Comparison of ENCODE assay signal across 9 mouse cellular contexts in the genomic region with DNA sequence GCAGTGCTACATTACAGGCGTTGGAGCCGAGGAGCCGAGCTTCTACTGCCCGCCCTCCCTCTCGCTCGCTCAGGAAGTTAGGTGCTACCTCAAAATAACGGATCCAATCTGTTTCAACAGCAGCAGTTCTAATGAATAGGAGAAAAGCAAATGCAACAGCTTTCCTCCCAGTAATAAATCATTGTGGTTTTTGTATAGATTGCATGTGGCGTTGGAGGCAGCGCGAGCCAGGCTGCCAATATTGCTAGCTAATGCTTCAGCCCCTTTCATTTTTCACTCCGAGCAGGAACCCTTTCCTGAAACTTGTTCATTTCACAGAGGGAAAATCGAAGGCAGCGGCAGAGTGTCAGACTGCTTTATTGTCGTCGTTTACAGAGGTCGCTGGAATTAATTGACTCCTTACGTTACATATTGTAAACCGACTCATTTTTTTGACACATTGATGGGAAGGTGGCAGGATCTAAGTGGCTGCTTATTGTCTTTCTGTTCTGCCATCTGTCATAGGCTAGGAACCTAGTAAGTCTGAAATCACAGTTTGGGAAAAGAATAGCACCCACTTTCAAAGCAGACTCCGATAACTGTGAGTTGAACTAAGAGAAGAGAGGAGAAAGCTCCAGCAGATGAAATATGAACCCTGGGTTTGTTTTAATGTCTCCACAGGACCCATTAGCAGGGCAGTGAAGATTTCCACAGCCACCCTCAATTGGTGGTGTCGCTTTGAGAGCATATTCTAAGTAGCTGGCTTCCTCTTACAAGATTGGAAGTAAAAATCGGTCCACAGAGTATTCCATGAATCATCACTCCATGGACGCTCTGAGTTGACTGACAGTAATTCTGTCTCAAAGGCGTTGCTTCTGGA. TPM values are rescaled to one million over a fixed set of nuclear protein-coding genes. Genes with fewer than 3 reads are reported as not detected.
DNase-seq lines count a peak whose midpoint lies in the region; ATAC-seq and TF ChIP-seq lines count a peak whose summit lies in the region.
"Had no signal": no experiment of that assay in that cellular context is flagged by ENCODE, and none has a peak within 500 bp of the region (broad histone marks: within the 10 kb centered on the region; RNA-seq: fewer than 3 reads in every experiment).

No protein-coding gene starts in this region.

- H3K27me3 ChIP-seq in hindbrain, embryonic 13.5 days, result no peaks in the 10 kb centered on the region
- H3K27me3 ChIP-seq in liver, embryonic 11.5 days (replicated peaks; ENCODE audit: control insufficient read depth, insufficient read depth, low read length), result no peaks in the 10 kb centered on the region

- H3K9ac ChIP-seq in hindbrain, embryonic 13.5 days, result peak overlapping the region; percentile 84
- no peak overlapping the region for H3K9ac ChIP-seq in liver, embryonic 11.5 days (ENCODE audit: low read depth, low read length)

- H3K4me3 ChIP-seq in cortical plate, adult 2 months (ENCODE audit: insufficient read depth, low read length), result peak overlapping the region; percentile 98
- peak overlapping the region; percentile 63 for H3K4me3 ChIP-seq in hindbrain, embryonic 13.5 days
- H3K4me3 ChIP-seq in liver, embryonic 11.5 days (ENCODE audit: low read depth, low read length), result 0 out of 2 replicates have a peak overlapping the region, but pooled peaks have one; percentile 17
- H3K4me3 ChIP-seq: erythroblast, embryonic 14.5 days had no signal

- WGBS in hindbrain, embryonic 13.5 days, result 21% methylated on average over 23 of the region's 23 CpGs
- 60% methylated on average over 23 of the region's 23 CpGs for WGBS in liver, embryonic 11.5 days

- H3K4me1 ChIP-seq in cortical plate, adult 2 months (ENCODE audit: control insufficient read depth, insufficient read depth, low read length), result peaks cover 5% of the 10 kb centered on the region; the same call in 1 of the 2 replicates
- H3K4me1 ChIP-seq in hindbrain, embryonic 13.5 days (replicated peaks), result peaks cover 30% of the 10 kb centered on the region
- no peaks in the 10 kb centered on the region for H3K4me1 ChIP-seq in liver, embryonic 11.5 days (replicated peaks; ENCODE audit: control insufficient read depth, insufficient read depth, low read length)

- TF ChIP-seq POLR2A in cortical plate, adult 2 months (IDR thresholded peaks at IDR 0.05; ENCODE audit: extremely low read depth, insufficient read depth, low read length), result no peak

- H3K36me3 ChIP-seq in hindbrain, embryonic 13.5 days, result peaks cover 3% of the 10 kb centered on the region; the same call in 1 of the 2 replicates
- H3K36me3 ChIP-seq in liver, embryonic 11.5 days (ENCODE audit: control insufficient read depth, insufficient read depth, low read length), result no peaks in the 10 kb centered on the region

- peak overlapping the region; percentile 94 for H3K27ac ChIP-seq in cortical plate, adult 2 months (ENCODE audit: insufficient read depth, low read length)
- peak overlapping the region; percentile 94 for H3K27ac ChIP-seq in hindbrain, embryonic 13.5 days
- no peak overlapping the region for H3K27ac ChIP-seq in liver, embryonic 11.5 days (ENCODE audit: low read depth, low read length)

- no peak for TF ChIP-seq CTCF in cortical plate, adult 2 months (IDR thresholded peaks at IDR 0.05; ENCODE audit: extremely low read depth, insufficient read depth, low read length)

- no peaks in the 10 kb centered on the region for H3K9me3 ChIP-seq in hindbrain, embryonic 13.5 days
- H3K9me3 ChIP-seq in liver, embryonic 11.5 days (ENCODE audit: control insufficient read depth, low read length), result no peaks in the 10 kb centered on the region

- DNase-seq in adrenal gland, adult 2 months, result peak; percentile 54
- no peak for DNase-seq in adrenal gland, adult 8-10 months
- peak; percentile 6 to 11 for DNase-seq in B cell, adult 2 months
- DNase-seq in liver, embryonic 11.5 days (ENCODE audit: low spot score), result no peak
- DNase-seq in right cerebral cortex, postnatal 25 days, result peak; percentile 47
- DNase-seq in thymus, postnatal 25 days, result no peak

- peak overlapping the region; percentile 58 for H3K4me2 ChIP-seq in hindbrain, embryonic 13.5 days
- peak overlapping the region; percentile 45 for H3K4me2 ChIP-seq in liver, embryonic 11.5 days

- no peak for ATAC-seq in hindbrain, embryonic 13.5 days (ENCODE audit: low FRiP score)
- no peak for ATAC-seq in liver, embryonic 11.5 days (replicated peaks; ENCODE audit: low FRiP score)

RNA-seq across cellular contexts. Expression of a gene that starts 2.4 kb away (rescaled TPM):
- total RNA-seq in adrenal gland, adult 2 months (2021), result 10 to 100 TPM; 35.5 to 35.7 TPM
- polyA plus RNA-seq in adrenal gland, adult 2 months (2012; rRNA removed), result 1.8 and 2.2 TPM in 2 replicates
- 10 to 100 TPM; 37.7 to 62.3 (median 44.2) TPM for total RNA-seq in adrenal gland, adult 8-10 months (2022)
- 26.6 and 27.5 TPM in 2 replicates for polyA plus RNA-seq in cortical plate, adult 2 months (2012; rRNA removed)
- 95.7 and 97.7 TPM in 2 replicates for polyA plus RNA-seq in hindbrain, embryonic 13.5 days (2015; fragmentation: Nextera tagmentation; extraction: Ambion mirVana)
- polyA plus RNA-seq in liver, embryonic 11.5 days (2014; fragmentation: Nextera tagmentation; extraction: Ambion mirVana), result 6.0 and 7.3 TPM in 2 replicates
- polyA plus RNA-seq: erythroblast, embryonic 14.5 days had no signal

Comparison
In these comparisons a context has a peak if more than half of its experiments do, and no peak if none do; other contexts are left out.
1. DNase-seq: peak in adrenal gland, adult 2 months (single experiment), B cell, adult 2 months (2 of 2) and right cerebral cortex, postnatal 25 days (single experiment); none in adrenal gland, adult 8-10 months (single experiment), liver, embryonic 11.5 days (single experiment) and thymus, postnatal 25 days (single experiment).
2. H3K4me3 ChIP-seq: peak in every context shown above with its lines; median percentile 98 in cortical plate, adult 2 months; 63 in hindbrain, embryonic 13.5 days; 17 in liver, embryonic 11.5 days.